Mouse (Mus musculus): ENCODE data around the gene Ifne.

DNA sequence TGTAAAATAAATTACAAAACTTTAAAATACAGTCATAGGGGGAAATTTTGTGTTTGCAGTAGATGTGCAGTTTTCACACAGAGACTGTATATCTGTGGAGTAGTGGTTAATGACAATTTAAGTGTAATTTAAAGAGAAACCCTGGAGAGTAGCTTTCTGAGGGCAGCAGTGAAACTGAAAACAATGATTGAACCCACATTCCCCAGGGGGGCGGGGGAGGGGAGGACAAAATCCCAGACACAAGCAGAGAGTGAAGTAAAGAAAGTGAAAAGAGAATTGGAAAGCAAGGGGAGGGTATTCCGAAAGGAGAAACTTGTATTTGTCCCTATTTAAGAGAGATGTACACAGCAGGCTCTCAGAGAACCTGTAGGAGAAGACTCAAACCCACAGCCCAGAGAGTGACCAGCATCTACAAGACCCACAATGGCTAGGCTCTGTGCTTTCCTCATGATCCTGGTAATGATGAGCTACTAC, 38.5 kb downstream of the Ifne start, which contains the start of gene Ifna4:
- TF ChIP-seq CTCF (IDR thresholded peaks at IDR 0.05; ENCODE audit: insufficient read depth, low read depth, low read length) = no peak
- no peak for TF ChIP-seq POLR2A (IDR thresholded peaks at IDR 0.05; ENCODE audit: insufficient read depth, low read depth, low read length)

Measured in olfactory bulb, adult 2 months (tissue).